Mouse (Mus musculus) cortical plate, adult 2 months (tissue): ENCODE data around the gene Il10rb.

Experiments
- CTCF ChIP-seq: fragments of 200-500 bp; IDR thresholded peaks from 2 replicates; pipeline ENCODE4 v1.5.1; 2011; ENCODE audit warnings: mild to moderate bottlenecking, control low read depth, low read length; ENCODE audit not compliant: insufficient read depth; ENCODE audit errors: extremely low read depth
- POLR2A ChIP-seq: fragments of 200-500 bp; IDR thresholded peaks from 2 replicates; pipeline ENCODE4 v1.6.1; 2011; ENCODE audit warnings: mild to moderate bottlenecking, low read length, control low read depth; ENCODE audit not compliant: insufficient read depth; ENCODE audit errors: extremely low read depth

GRCm38 (mm10) chr16:91433329-91433933 lies 27.5 kb downstream of the Il10rb start:
- no peak for TF ChIP-seq CTCF
- TF ChIP-seq POLR2A = no peak
